Comparison of ENCODE assay signal across 9 mouse cellular contexts in genomic region chr8:96362853-96363445, GRCm38 (mm10).
A peak's percentile ranks its signal among the peaks of the same experiment; 100 is the strongest.
DNase-seq lines count a peak whose midpoint lies in the region; ATAC-seq lines count a peak whose summit lies in the region.
"Had no signal": no experiment of that assay in that cellular context is flagged by ENCODE, and none has a peak within 500 bp of the region (broad histone marks: within the 10 kb centered on the region; RNA-seq: fewer than 3 reads in every experiment).

No protein-coding gene starts in this region.

- peaks cover 9% of the 10 kb centered on the region for H3K4me1 ChIP-seq in midbrain, embryonic 10.5 days
- no peaks in the 10 kb centered on the region for H3K4me1 ChIP-seq in midbrain, embryonic 15.5 days
- peaks cover 7% of the 10 kb centered on the region for H3K4me1 ChIP-seq in limb, embryonic 12.5 days (replicated peaks)
- H3K4me1 ChIP-seq: lung, embryonic 15.5 days had no signal

- peak overlapping the region; percentile 65 for H3K27ac ChIP-seq in midbrain, embryonic 10.5 days (replicated peaks)
- H3K27ac ChIP-seq in midbrain, embryonic 15.5 days: no peak overlapping the region
- 0 out of 2 replicates have a peak overlapping the region, but pooled peaks have one; percentile 12 for H3K27ac ChIP-seq in limb, embryonic 12.5 days
- H3K27ac ChIP-seq: lung, embryonic 15.5 days had no signal

- H3K4me3 ChIP-seq in midbrain, embryonic 10.5 days: no peak overlapping the region
- H3K4me3 ChIP-seq in midbrain, embryonic 15.5 days: no peak overlapping the region
- H3K4me3 ChIP-seq in limb, embryonic 12.5 days (replicated peaks): no peak overlapping the region
- H3K4me3 ChIP-seq: lung, embryonic 15.5 days had no signal

- H3K9ac ChIP-seq in midbrain, embryonic 15.5 days: no peak overlapping the region
- no peak overlapping the region for H3K9ac ChIP-seq in limb, embryonic 12.5 days (replicated peaks)
- H3K9ac ChIP-seq: lung, embryonic 15.5 days had no signal

- H3K4me2 ChIP-seq in midbrain, embryonic 15.5 days: no peak overlapping the region
- H3K4me2 ChIP-seq in limb, embryonic 12.5 days: no peak overlapping the region
- H3K4me2 ChIP-seq: lung, embryonic 15.5 days had no signal

- H3K9me3 ChIP-seq in midbrain, embryonic 10.5 days (replicated peaks): no peaks in the 10 kb centered on the region
- no peaks in the 10 kb centered on the region for H3K9me3 ChIP-seq in midbrain, embryonic 15.5 days
- H3K9me3 ChIP-seq in limb, embryonic 12.5 days: no peaks in the 10 kb centered on the region
- H3K9me3 ChIP-seq: lung, embryonic 15.5 days had no signal

- 36% methylated on average over 14 of the region's 14 CpGs for WGBS in midbrain, embryonic 10.5 days
- 30% methylated on average over 14 of the region's 14 CpGs for WGBS in midbrain, embryonic 15.5 days
- WGBS in limb, embryonic 12.5 days: 36% methylated on average over 14 of the region's 14 CpGs

- peak; percentile 36 for DNase-seq in midbrain, embryonic 10.5 days (ENCODE audit: low spot score)
- peak; percentile 1 for DNase-seq in embryo, embryonic 11.5 days (ENCODE audit: low read depth, low spot score)
- peak; percentile 13 for DNase-seq in yolk sac, embryonic 10.5 days (ENCODE audit: low spot score)
- DNase-seq in left cerebral cortex, adult 11 months (ENCODE audit: low spot score): no peak
- DNase-seq: cerebellum, adult 8-10 months had no signal

- no peak for ATAC-seq in midbrain, embryonic 15.5 days (replicated peaks)
- ATAC-seq in limb, embryonic 12.5 days (ENCODE audit: insufficient number of reproducible peaks, insufficient read depth, low FRiP score, low TSS enrichment, low read depth): no peak
- no peak for ATAC-seq in erythroid progenitor cell, adult 5-6 weeks (replicated peaks; ENCODE audit: low FRiP score, poor library complexity, severe bottlenecking)

- no peaks in the 10 kb centered on the region for H3K27me3 ChIP-seq in midbrain, embryonic 10.5 days (ENCODE audit: low read depth, poor library complexity, severe bottlenecking)
- H3K27me3 ChIP-seq in midbrain, embryonic 15.5 days (replicated peaks): no peaks in the 10 kb centered on the region
- H3K27me3 ChIP-seq in limb, embryonic 12.5 days: no peaks in the 10 kb centered on the region
- H3K27me3 ChIP-seq: lung, embryonic 15.5 days had no signal

- no peaks in the 10 kb centered on the region for H3K36me3 ChIP-seq in midbrain, embryonic 10.5 days
- H3K36me3 ChIP-seq in midbrain, embryonic 15.5 days (replicated peaks): no peaks in the 10 kb centered on the region
- no peaks in the 10 kb centered on the region for H3K36me3 ChIP-seq in limb, embryonic 12.5 days
- H3K36me3 ChIP-seq: lung, embryonic 15.5 days had no signal
